Mouse (Mus musculus): ENCODE data around the gene Slc4a4. TPM values are rescaled to one million over a fixed set of nuclear protein-coding genes. Genes with fewer than 3 reads are reported as not detected.
"Not testable (repeated sequence)": the region's sequence is repeated elsewhere in the genome, so short reads cannot be mapped to it uniquely, and the experiment has no call there.

Slc4a4 gene
- polyA plus RNA-seq, 1 experiment from 2014 or later, result 8.3 TPM

GRCm38 (mm10) chr5:88980740-88981139 is 94.1 kb downstream of the Slc4a4 start:
- Histone ChIP-seq H3K4me3 (ENCODE audit: low read depth, low read length) (no peak overlapping the region), H3K27me3 (ENCODE audit: control insufficient read depth, insufficient read depth, low read depth, low read length) (no peaks in the 10 kb centered on the region), H3K27ac (ENCODE audit: low read length) (no peak overlapping the region), H3K4me2 (ENCODE audit: low read length) (no peak overlapping the region), H3K4me1 (ENCODE audit: control insufficient read depth, insufficient read depth, low read length) (no peaks in the 10 kb centered on the region), H3K36me3 (ENCODE audit: control insufficient read depth, insufficient read depth, low read length) (no peaks in the 10 kb centered on the region), H3K9ac (ENCODE audit: low read depth, low read length) (no peak overlapping the region), H3K9me3 (replicated peaks; ENCODE audit: control insufficient read depth, low read length, poor library complexity, severe bottlenecking) (no peaks in the 10 kb centered on the region)
- WGBS, result 94% methylated on average over 4 of the region's 4 CpGs
- ATAC-seq, result no peak

GRCm38 (mm10) chr5:88981243-88982014 is 94.8 kb downstream of the Slc4a4 start:
- Histone ChIP-seq H3K9me3 (replicated peaks; ENCODE audit: control insufficient read depth, low read length, poor library complexity, severe bottlenecking) (no peaks in the 10 kb centered on the region), H3K4me2 (ENCODE audit: low read length) (no peak overlapping the region), H3K4me3 (ENCODE audit: low read depth, low read length) (no peak overlapping the region), H3K4me1 (ENCODE audit: control insufficient read depth, insufficient read depth, low read length) (no peaks in the 10 kb centered on the region), H3K27ac (ENCODE audit: low read length) (no peak overlapping the region), H3K9ac (ENCODE audit: low read depth, low read length) (no peak overlapping the region), H3K36me3 (ENCODE audit: control insufficient read depth, insufficient read depth, low read length) (no peaks in the 10 kb centered on the region), H3K27me3 (ENCODE audit: control insufficient read depth, insufficient read depth, low read depth, low read length) (no peaks in the 10 kb centered on the region)
- ATAC-seq, result no peak
- 72% methylated on average over 8 of the region's 8 CpGs for WGBS

- Histone ChIP-seq H3K27me3 (ENCODE audit: control insufficient read depth, insufficient read depth, low read depth, low read length) (no peaks in the 10 kb centered on the region), H3K9me3 (replicated peaks; ENCODE audit: control insufficient read depth, low read length, poor library complexity, severe bottlenecking) (no peaks in the 10 kb centered on the region), H3K36me3 (ENCODE audit: control insufficient read depth, insufficient read depth, low read length) (no peaks in the 10 kb centered on the region), H3K4me2 (ENCODE audit: low read length) (no peak overlapping the region), H3K27ac (ENCODE audit: low read length) (no peak overlapping the region), H3K4me1 (ENCODE audit: control insufficient read depth, insufficient read depth, low read length) (no peaks in the 10 kb centered on the region), H3K9ac (ENCODE audit: low read depth, low read length) (no peak overlapping the region), H3K4me3 (ENCODE audit: low read depth, low read length) (no peak overlapping the region)
- WGBS, result 84% methylated on average over 3 of the region's 3 CpGs
- no peak for ATAC-seq
Measured at GRCm38 (mm10) chr5:88982040-88982736, 95.6 kb downstream of the Slc4a4 start.

GRCm38 (mm10) chr5:88983170-88983569 is 96.6 kb downstream of the Slc4a4 start:
- Histone ChIP-seq H3K27ac (ENCODE audit: low read length) (no peak overlapping the region), H3K4me2 (ENCODE audit: low read length) (no peak overlapping the region), H3K4me3 (ENCODE audit: low read depth, low read length) (no peak overlapping the region), H3K36me3 (ENCODE audit: control insufficient read depth, insufficient read depth, low read length) (no peaks in the 10 kb centered on the region), H3K4me1 (ENCODE audit: control insufficient read depth, insufficient read depth, low read length) (no peaks in the 10 kb centered on the region), H3K9ac (ENCODE audit: low read depth, low read length) (no peak overlapping the region), H3K27me3 (ENCODE audit: control insufficient read depth, insufficient read depth, low read depth, low read length) (no peaks in the 10 kb centered on the region), H3K9me3 (replicated peaks; ENCODE audit: control insufficient read depth, low read length, poor library complexity, severe bottlenecking) (no peaks in the 10 kb centered on the region)
- no peak for ATAC-seq
- WGBS, result 95% methylated on average over 2 of the region's 2 CpGs

GRCm38 (mm10) chr5:88983652-88984051 is 97.0 kb downstream of the Slc4a4 start:
- Histone ChIP-seq H3K4me3 (ENCODE audit: low read depth, low read length) (no peak overlapping the region), H3K27ac (ENCODE audit: low read length) (no peak overlapping the region), H3K36me3 (ENCODE audit: control insufficient read depth, insufficient read depth, low read length) (no peaks in the 10 kb centered on the region), H3K9me3 (replicated peaks; ENCODE audit: control insufficient read depth, low read length, poor library complexity, severe bottlenecking) (no peaks in the 10 kb centered on the region), H3K4me1 (ENCODE audit: control insufficient read depth, insufficient read depth, low read length) (no peaks in the 10 kb centered on the region), H3K27me3 (ENCODE audit: control insufficient read depth, insufficient read depth, low read depth, low read length) (no peaks in the 10 kb centered on the region), H3K9ac (ENCODE audit: low read depth, low read length) (no peak overlapping the region), H3K4me2 (ENCODE audit: low read length) (no peak overlapping the region)
- 90% methylated on average over 7 of the region's 7 CpGs for WGBS
- no peak for ATAC-seq

- no peak overlapping the region for H3K9ac ChIP-seq (ENCODE audit: low read depth, low read length)
- no peak overlapping the region for H3K4me3 ChIP-seq (ENCODE audit: low read depth, low read length)
- no peak for ATAC-seq
- no peaks in the 10 kb centered on the region for H3K36me3 ChIP-seq (ENCODE audit: control insufficient read depth, insufficient read depth, low read length)
- no peak overlapping the region for H3K27ac ChIP-seq (ENCODE audit: low read length)
- H3K4me1 ChIP-seq (ENCODE audit: control insufficient read depth, insufficient read depth, low read length), result no peaks in the 10 kb centered on the region
- no peaks in the 10 kb centered on the region for H3K9me3 ChIP-seq (replicated peaks; ENCODE audit: control insufficient read depth, low read length, poor library complexity, severe bottlenecking)
- no peaks in the 10 kb centered on the region for H3K27me3 ChIP-seq (ENCODE audit: control insufficient read depth, insufficient read depth, low read depth, low read length)
- no peak overlapping the region for H3K4me2 ChIP-seq (ENCODE audit: low read length)
Measured at GRCm38 (mm10) chr5:88989018-88989417, 102.4 kb downstream of the Slc4a4 start.

GRCm38 (mm10) chr5:88990196-88990747 is 103.7 kb downstream of the Slc4a4 start:
- no peak overlapping the region for H3K9ac ChIP-seq (ENCODE audit: low read depth, low read length)
- H3K36me3 ChIP-seq (ENCODE audit: control insufficient read depth, insufficient read depth, low read length), result no peaks in the 10 kb centered on the region
- no peaks in the 10 kb centered on the region for H3K4me1 ChIP-seq (ENCODE audit: control insufficient read depth, insufficient read depth, low read length)
- H3K27me3 ChIP-seq (ENCODE audit: control insufficient read depth, insufficient read depth, low read depth, low read length), result no peaks in the 10 kb centered on the region
- peak; percentile 32; the same call in 1 of the 2 replicates for ATAC-seq
- no peaks in the 10 kb centered on the region for H3K9me3 ChIP-seq (replicated peaks; ENCODE audit: control insufficient read depth, low read length, poor library complexity, severe bottlenecking)
- 0 out of 2 replicates have a peak overlapping the region, but pooled peaks have one; percentile 13 for H3K27ac ChIP-seq (ENCODE audit: low read length)
- H3K4me2 ChIP-seq (ENCODE audit: low read length), result no peak overlapping the region
- H3K4me3 ChIP-seq (ENCODE audit: low read depth, low read length), result no peak overlapping the region
- 54% methylated on average over 9 of the region's 9 CpGs for WGBS

- not testable (repeated sequence) for H3K4me3 ChIP-seq (ENCODE audit: low read depth, low read length); ATAC-seq; H3K9me3 ChIP-seq (replicated peaks; ENCODE audit: control insufficient read depth, low read length, poor library complexity, severe bottlenecking); H3K9ac ChIP-seq (ENCODE audit: low read depth, low read length); H3K4me1 ChIP-seq (ENCODE audit: control insufficient read depth, insufficient read depth, low read length); H3K36me3 ChIP-seq (ENCODE audit: control insufficient read depth, insufficient read depth, low read length); H3K4me2 ChIP-seq (ENCODE audit: low read length); H3K27ac ChIP-seq (ENCODE audit: low read length); H3K27me3 ChIP-seq (ENCODE audit: control insufficient read depth, insufficient read depth, low read depth, low read length)
- 91% methylated on average over 2 of the region's 2 CpGs for WGBS
Measured at GRCm38 (mm10) chr5:88991309-88991708, 104.7 kb downstream of the Slc4a4 start.

- Histone ChIP-seq H3K4me1 (ENCODE audit: control insufficient read depth, insufficient read depth, low read length) (no peaks in the 10 kb centered on the region), H3K36me3 (ENCODE audit: control insufficient read depth, insufficient read depth, low read length) (no peaks in the 10 kb centered on the region), H3K27ac (ENCODE audit: low read length) (no peak overlapping the region), H3K27me3 (ENCODE audit: control insufficient read depth, insufficient read depth, low read depth, low read length) (no peaks in the 10 kb centered on the region), H3K9ac (ENCODE audit: low read depth, low read length) (no peak overlapping the region), H3K9me3 (replicated peaks; ENCODE audit: control insufficient read depth, low read length, poor library complexity, severe bottlenecking) (no peaks in the 10 kb centered on the region), H3K4me3 (ENCODE audit: low read depth, low read length) (no peak overlapping the region), H3K4me2 (ENCODE audit: low read length) (no peak overlapping the region)
- 89% methylated on average over 5 of the region's 5 CpGs for WGBS
- ATAC-seq, result peak; percentile 75; the same call in 1 of the 2 replicates
Measured at GRCm38 (mm10) chr5:88994533-88994932, 107.9 kb downstream of the Slc4a4 start.
